Mouse (Mus musculus) CH12.LX (cell line): Measurements from ENCODE around the gene Srd5a3. TPM values are rescaled to one million over a fixed set of nuclear protein-coding genes. Genes with fewer than 3 reads are reported as not detected.

Experiments used
- DNase-seq: peaks from one replicate; pipeline ENCODE4 v3.0.0-alpha.2; 2013; ENCODE audit errors: extremely low read depth
- H3K27ac ChIP-seq: 2 replicates; pipeline ENCODE4 v1.5.1; 2012; ENCODE audit warnings: low read depth, mild to moderate bottlenecking, control low read depth, moderate library complexity; ENCODE audit not compliant: insufficient read depth
- H3K27me3 ChIP-seq: replicated peaks from 2 replicates; pipeline ENCODE3; 2012; ENCODE audit warnings: inconsistent platforms
- H3K36me3 ChIP-seq, 2 experiments: replicated peaks in 1 of 2; 2 replicates each; pipeline versions ENCODE3 to v1.6.1; 2012; ENCODE audit warnings: inconsistent platforms in 1 of 2, low read length in 1 of 2, mild to moderate bottlenecking in 1 of 2, mixed read lengths in 1 of 2, moderate library complexity in 1 of 2; ENCODE audit not compliant: control insufficient read depth in 1 of 2, insufficient read depth in 1 of 2
- H3K4me1 ChIP-seq, 2 experiments: 2 replicates each; pipeline ENCODE4 v1.6.1; 2012; ENCODE audit warnings: inconsistent platforms in 1 of 2, moderate library complexity in 1 of 2; ENCODE audit not compliant: insufficient read depth in 2 of 2, control insufficient read depth in 1 of 2
- H3K4me2 ChIP-seq: 2 replicates; pipeline ENCODE4 v1.6.1; 2012; ENCODE audit warnings: low read depth, mild to moderate bottlenecking, control low read depth; ENCODE audit not compliant: poor library complexity, insufficient read depth, severe bottlenecking
- H3K4me3 ChIP-seq, 3 experiments: fragments of 150-350 bp in 1 of 3; sonication (generic) in 1 of 3; replicated peaks in 1 of 3; 2 replicates each; pipeline versions ENCODE3 to v1.5.1; 2011 to 2012; ENCODE audit warnings: low read depth in 2 of 3, low read length in 2 of 3, mild to moderate bottlenecking in 2 of 3, moderate library complexity in 2 of 3, control low read depth in 1 of 3, improper control_type of control experiment in 1 of 3, inconsistent platforms in 1 of 3, mixed read lengths in 1 of 3; ENCODE audit not compliant: poor library complexity in 1 of 3
- H3K79me2 ChIP-seq: replicated peaks from 2 replicates; pipeline ENCODE4 v1.6.1; 2012; ENCODE audit warnings: mild to moderate bottlenecking, moderate library complexity; ENCODE audit not compliant: control insufficient read depth, poor library complexity, insufficient read depth, severe bottlenecking; ENCODE audit errors: extremely low read depth
- H3K9ac ChIP-seq: 2 replicates; pipeline ENCODE4 v1.6.1; 2012; ENCODE audit warnings: low read depth, mild to moderate bottlenecking, control low read depth, moderate library complexity; ENCODE audit not compliant: insufficient read depth
- H3K9me3 ChIP-seq: replicated peaks from 2 replicates; pipeline ENCODE3; 2012; ENCODE audit warnings: low read length, inconsistent platforms, mixed read lengths
- CHD1 ChIP-seq: IDR thresholded peaks from 2 replicates; pipeline ENCODE4 v1.6.1; 2012; ENCODE audit warnings: low read depth, low read length, improper control_type of control experiment, inconsistent platforms
- CHD2 ChIP-seq: IDR thresholded peaks from 2 replicates; pipeline ENCODE4 v1.6.1; 2011; ENCODE audit warnings: low read length, improper control_type of control experiment
- CTCF ChIP-seq, 2 experiments: IDR thresholded peaks in 1 of 2; conservative IDR thresholded peaks in 1 of 2; 2 replicates each; pipeline ENCODE4 v1.5.1; 2011 to 2012; ENCODE audit warnings: low read depth in 2 of 2, low read length in 2 of 2, improper control_type of control experiment in 1 of 2, inconsistent platforms in 1 of 2, mild to moderate bottlenecking in 1 of 2, moderate library complexity in 1 of 2
- E2F4 ChIP-seq: IDR thresholded peaks from 2 replicates; pipeline ENCODE4 v1.6.1; 2011; ENCODE audit warnings: low read depth, low read length, improper control_type of control experiment; ENCODE audit not compliant: insufficient replicate concordance
- ELF1 ChIP-seq: IDR thresholded peaks from 2 replicates; pipeline ENCODE4 v1.6.1; 2014; ENCODE audit warnings: low read depth, mild to moderate bottlenecking, inconsistent platforms, low read length, improper control_type of control experiment
- EP300 ChIP-seq: IDR thresholded peaks from 2 replicates; pipeline ENCODE4 v1.6.1; 2011; ENCODE audit warnings: low read length, improper control_type of control experiment
- ETS1 ChIP-seq: conservative IDR thresholded peaks from 2 replicates; pipeline ENCODE4 v1.6.1; 2012; ENCODE audit warnings: low read depth, mild to moderate bottlenecking, inconsistent platforms, low read length, improper control_type of control experiment, moderate library complexity
- GABPA ChIP-seq: IDR thresholded peaks from 2 replicates; pipeline ENCODE4 v1.6.1; 2012; ENCODE audit warnings: low read depth, low read length, improper control_type of control experiment, inconsistent platforms; ENCODE audit not compliant: insufficient replicate concordance
- HCFC1 ChIP-seq: IDR thresholded peaks from 2 replicates; pipeline ENCODE4 v1.6.1; 2012; ENCODE audit warnings: low read depth, mild to moderate bottlenecking, inconsistent platforms, low read length, improper control_type of control experiment
- IRF4 ChIP-seq: IDR thresholded peaks from 2 replicates; pipeline ENCODE4 v1.6.1; 2014; ENCODE audit warnings: low read depth, mild to moderate bottlenecking, inconsistent platforms, low read length, improper control_type of control experiment
- JUN ChIP-seq: IDR thresholded peaks from 2 replicates; pipeline ENCODE4 v1.6.1; 2011; ENCODE audit warnings: low read depth, mild to moderate bottlenecking, low read length, improper control_type of control experiment, moderate library complexity; ENCODE audit not compliant: insufficient read depth
- JUND ChIP-seq: conservative IDR thresholded peaks from 2 replicates; pipeline ENCODE4 v1.6.1; 2011; ENCODE audit warnings: low read depth, low read length, improper control_type of control experiment
- KAT2A ChIP-seq: IDR thresholded peaks from 2 replicates; pipeline ENCODE4 v1.6.1; 2012; ENCODE audit warnings: low read length, improper control_type of control experiment, inconsistent platforms; ENCODE audit not compliant: insufficient replicate concordance
- MAFK ChIP-seq: IDR thresholded peaks from 2 replicates; pipeline ENCODE4 v1.6.1; 2011; ENCODE audit warnings: low read length, improper control_type of control experiment; ENCODE audit not compliant: insufficient replicate concordance
- MAX ChIP-seq: IDR thresholded peaks from 2 replicates; pipeline ENCODE4 v1.6.1; 2011; ENCODE audit warnings: low read length, improper control_type of control experiment
- MAZ ChIP-seq: IDR thresholded peaks from 2 replicates; pipeline ENCODE4 v1.6.1; 2012; ENCODE audit warnings: low read depth, mild to moderate bottlenecking, inconsistent platforms, low read length, improper control_type of control experiment, moderate library complexity
- MEF2A ChIP-seq: IDR thresholded peaks from 2 replicates; pipeline ENCODE4 v1.6.1; 2014; ENCODE audit warnings: low read depth, mild to moderate bottlenecking, inconsistent platforms, low read length, improper control_type of control experiment, borderline replicate concordance
- MXI1 ChIP-seq: IDR thresholded peaks from 2 replicates; pipeline ENCODE4 v1.6.1; 2011; ENCODE audit warnings: mild to moderate bottlenecking, low read depth, low read length, improper control_type of control experiment
- MYC ChIP-seq: IDR thresholded peaks from 2 replicates; pipeline ENCODE4 v1.6.1; 2011; ENCODE audit warnings: low read depth, mild to moderate bottlenecking, improper control_type of control experiment, low read length
- NELFE ChIP-seq: IDR thresholded peaks from 2 replicates; pipeline ENCODE4 v1.6.1; 2011; ENCODE audit warnings: low read depth, low read length, improper control_type of control experiment
- NRF1 ChIP-seq: IDR thresholded peaks from 2 replicates; pipeline ENCODE4 v1.6.1; 2014; ENCODE audit warnings: low read depth, mild to moderate bottlenecking, inconsistent platforms, low read length, improper control_type of control experiment, moderate library complexity
- PAX5 ChIP-seq: IDR thresholded peaks from 2 replicates; pipeline ENCODE4 v1.6.1; 2012; ENCODE audit warnings: low read length, inconsistent platforms, mixed read lengths
- POLR2A ChIP-seq: IDR thresholded peaks from 2 replicates; pipeline ENCODE4 v1.6.1; 2011; ENCODE audit warnings: low read depth, mild to moderate bottlenecking, improper control_type of control experiment, low read length
- POLR2AphosphoS2 ChIP-seq: IDR thresholded peaks from 2 replicates; pipeline ENCODE4 v1.6.1; 2011; ENCODE audit warnings: low read depth, low read length, improper control_type of control experiment
- RAD21 ChIP-seq: IDR thresholded peaks from 2 replicates; pipeline ENCODE4 v1.6.1; 2011; ENCODE audit warnings: low read depth, mild to moderate bottlenecking, low read length, improper control_type of control experiment, moderate library complexity
- RCOR1 ChIP-seq: conservative IDR thresholded peaks from 2 replicates; pipeline ENCODE4 v1.6.1; 2012; ENCODE audit warnings: low read depth, mild to moderate bottlenecking, inconsistent platforms, low read length, improper control_type of control experiment
- SIN3A ChIP-seq: IDR thresholded peaks from 2 replicates; pipeline ENCODE4 v1.6.1; 2012; ENCODE audit warnings: low read length, improper control_type of control experiment, inconsistent platforms
- SMC3 ChIP-seq: IDR thresholded peaks from 2 replicates; pipeline ENCODE4 v1.6.1; 2011; ENCODE audit warnings: low read depth, low read length, improper control_type of control experiment
- TBP ChIP-seq: conservative IDR thresholded peaks from 2 replicates; pipeline ENCODE4 v1.6.1; 2011; ENCODE audit warnings: low read depth, low read length, improper control_type of control experiment
- TCF12 ChIP-seq: IDR thresholded peaks from 2 replicates; pipeline ENCODE4 v1.6.1; 2014; ENCODE audit warnings: low read depth, mild to moderate bottlenecking, inconsistent platforms, low read length, improper control_type of control experiment
- UBTF ChIP-seq: IDR thresholded peaks from 2 replicates; pipeline ENCODE4 v1.6.1; 2012; ENCODE audit warnings: low read depth, mild to moderate bottlenecking, inconsistent platforms, low read length, improper control_type of control experiment, moderate library complexity
- USF1 ChIP-seq: IDR thresholded peaks from 2 replicates; pipeline ENCODE4 v1.6.1; 2014; ENCODE audit warnings: low read depth, mild to moderate bottlenecking, inconsistent platforms, low read length, improper control_type of control experiment
- USF2 ChIP-seq: conservative IDR thresholded peaks from 2 replicates; pipeline ENCODE4 v1.6.1; 2011; ENCODE audit warnings: low read depth, low read length, improper control_type of control experiment
- ZC3H11A ChIP-seq: IDR thresholded peaks from 2 replicates; pipeline ENCODE4 v1.6.1; 2012; ENCODE audit warnings: low read depth, mild to moderate bottlenecking, inconsistent platforms, low read length, improper control_type of control experiment
- ZMIZ1 ChIP-seq: IDR thresholded peaks from 2 replicates; pipeline ENCODE4 v1.6.1; 2012; ENCODE audit warnings: low read depth, mild to moderate bottlenecking, inconsistent platforms, low read length, improper control_type of control experiment
- ZNF384 ChIP-seq: IDR thresholded peaks from 2 replicates; pipeline ENCODE4 v1.6.1; 2012; ENCODE audit warnings: low read depth, low read length, improper control_type of control experiment, inconsistent platforms
- dilution Hi-C: fragments of 300-500 bp; cut with MboI; formaldehyde crosslinking; loops from 2 replicates; pipeline ENCODE4 v1.14.3; 2020; ENCODE audit warnings: low sequenced_read_pairs; ENCODE audit not compliant: extremely low pct_unique_long_range_greater_than_20kb, extremely low pct_ligation_motif_present
- in situ Hi-C: fragments of 300-500 bp; cut with MboI; formaldehyde crosslinking; loops from 3 replicates; pipeline ENCODE4 v1.14.3; 2019; ENCODE audit warnings: low sequenced_read_pairs, low pct_ligation_motif_present, low pct_unique_long_range_greater_than_20kb, mixed read lengths
- polyA plus RNA-seq: library from polyadenylated mRNA; unstranded; fragments of >175 nt; gene quantifications from 2 replicates; pipeline ENCODE4 v1.2.1, GENCODE M21; 2012; ENCODE audit warnings: low read depth; ENCODE audit not compliant: insufficient read length
- total RNA-seq, 2 experiments: library from RNA; depleted of rRNA; stranded (reverse); fragments of 300-350 nt in 1 of 2; fragments of >200 nt in 1 of 2; gene quantifications; 2 replicates each; pipeline ENCODE4 v1.2.3; 2012 to 2014

Gene Srd5a3
- total RNA-seq (2012; rRNA removed) (8.6 and 10.4 TPM in 2 replicates), total RNA-seq (2014; rRNA removed) (15.2 and 18.8 TPM in 2 replicates), polyA plus RNA-seq (14.7 and 19.9 TPM in 2 replicates)

DNA sequence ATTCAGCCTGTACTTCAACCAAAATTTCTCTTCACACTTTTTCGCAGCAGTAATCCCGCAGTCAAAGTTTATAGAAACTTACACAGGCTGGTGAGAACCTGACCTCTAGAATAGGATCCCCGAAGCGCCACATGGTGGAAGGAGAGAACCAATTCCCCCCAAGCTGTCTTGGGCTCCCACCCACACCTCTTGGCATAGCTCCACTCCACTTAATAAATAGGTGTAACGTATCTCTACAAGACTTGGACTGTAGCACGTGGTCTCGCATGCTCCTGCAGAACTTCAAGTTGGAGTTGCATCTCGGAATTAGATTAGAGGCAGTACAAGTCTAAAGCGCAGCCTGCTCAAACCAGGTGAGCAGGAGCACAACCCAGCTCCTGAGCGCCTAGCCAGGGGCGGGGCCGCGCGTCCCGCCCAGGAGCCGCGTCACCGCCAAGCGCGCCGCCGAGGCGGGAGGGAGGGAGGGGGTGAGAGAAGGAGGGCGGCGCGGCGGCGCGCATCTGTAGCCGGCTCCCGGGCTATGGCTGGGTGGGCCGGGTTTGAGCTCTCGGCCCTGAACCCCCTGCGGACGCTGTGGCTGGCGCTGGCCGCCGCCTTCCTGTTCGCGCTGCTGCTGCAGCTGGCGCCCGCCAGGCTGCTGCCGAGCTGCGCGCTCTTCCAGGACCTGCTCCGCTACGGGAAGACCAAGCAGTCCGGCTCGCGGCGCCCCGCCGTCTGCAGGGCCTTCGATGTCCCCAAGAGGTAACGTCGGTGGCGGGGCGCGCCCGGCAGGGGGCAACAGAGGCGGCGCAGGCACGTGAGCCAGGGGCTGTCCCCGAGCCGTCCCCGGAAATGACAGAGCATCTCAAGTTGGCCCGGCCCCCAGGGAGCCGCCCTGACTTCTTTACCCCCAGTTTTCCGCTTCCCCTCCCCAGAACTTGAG, at the start of gene Srd5a3:
TSS of gene Srd5a3 (plus strand) at position 464 of the 922 bp plus-strand sequence.
- H3K4me2 ChIP-seq = peak within 1 kb of the TSS; percentile 92
- H3K9me3 ChIP-seq = no peaks in the 10 kb centered on the region
- peak within 1 kb of the TSS; percentile 70 for H3K27ac ChIP-seq
- peaks cover 3 to 25% of the 10 kb centered on the region in 2 experiments; a peak in 3 of 4 replicates for H3K4me1 ChIP-seq
- peak; percentile 92 for DNase-seq
- H3K4me3 ChIP-seq = peak within 1 kb of the TSS; percentile 70 to 92 (median 72)
- 0 out of 2 replicates have a peak, but pooled peaks cover 2% of the 10 kb centered on the region for H3K79me2 ChIP-seq
- H3K36me3 ChIP-seq = peaks cover 0 to 10% of the 10 kb centered on the region in 2 experiments
- H3K27me3 ChIP-seq = no peaks in the 10 kb centered on the region
- in situ Hi-C loops (no loop called here), dilution Hi-C loops (no loop called here)
- peak within 1 kb of the TSS; percentile 50 for H3K9ac ChIP-seq
- TF ChIP-seq EP300 (peak; percentile 29; the same call in 1 of the 2 replicates), ZNF384 (0 out of 2 replicates have a peak, but pooled peaks have one; percentile 3), PAX5 (no peak), HCFC1 (peak; percentile 64), JUN (no peak), POLR2A (peak; percentile 77), CTCF (conservative IDR thresholded peaks at IDR 0.05 in 1 of 2, IDR thresholded peaks at IDR 0.05 in 1 of 2; ENCODE audit: low read depth in 2 of 2, low read length in 2 of 2) (peak in 1 of 2 experiments; percentile 77; a peak in 2 of 4 replicates), UBTF (peak; percentile 60; the same call in 1 of the 2 replicates), ETS1 (peak; percentile 80; the same call in 1 of the 2 replicates), IRF4 (peak; percentile 72), GABPA (no peak), RAD21 (peak; percentile 26), POLR2AphosphoS2 (no peak), NRF1 (peak; percentile 36; the same call in 1 of the 2 replicates), MAFK (no peak), CHD2 (peak; percentile 66), ZC3H11A (no peak), SIN3A (peak; percentile 84), MEF2A (peak; percentile 77), KAT2A (0 out of 2 replicates have a peak, but pooled peaks have one; percentile 57), JUND (no peak), SMC3 (peak; percentile 53), RCOR1 (peak; percentile 79; the same call in 1 of the 2 replicates), MAZ (peak; percentile 86), MYC (no peak; the same call in 1 of the 2 replicates), E2F4 (no peak), MAX (peak; percentile 67), CHD1 (no peak; the same call in 1 of the 2 replicates), TCF12 (peak; percentile 86; the same call in 1 of the 2 replicates), MXI1 (peak; percentile 47; the same call in 1 of the 2 replicates), TBP (no peak), ZMIZ1 (peak; percentile 39; the same call in 1 of the 2 replicates), USF2 (peak; percentile 23; the same call in 1 of the 2 replicates), NELFE (peak; percentile 73), USF1 (peak; percentile 77), ELF1 (peak; percentile 81)
